Mouse (Mus musculus) spleen, postnatal 10 days (tissue): ENCODE results near the gene Parvb.

Experiments used
- DNase-seq, 2 experiments: peaks; one replicate each; pipeline ENCODE4 v3.0.0; 2021 to 2022; ENCODE audit warnings: low spot score in 2 of 2

The Parvb gene

DNA sequence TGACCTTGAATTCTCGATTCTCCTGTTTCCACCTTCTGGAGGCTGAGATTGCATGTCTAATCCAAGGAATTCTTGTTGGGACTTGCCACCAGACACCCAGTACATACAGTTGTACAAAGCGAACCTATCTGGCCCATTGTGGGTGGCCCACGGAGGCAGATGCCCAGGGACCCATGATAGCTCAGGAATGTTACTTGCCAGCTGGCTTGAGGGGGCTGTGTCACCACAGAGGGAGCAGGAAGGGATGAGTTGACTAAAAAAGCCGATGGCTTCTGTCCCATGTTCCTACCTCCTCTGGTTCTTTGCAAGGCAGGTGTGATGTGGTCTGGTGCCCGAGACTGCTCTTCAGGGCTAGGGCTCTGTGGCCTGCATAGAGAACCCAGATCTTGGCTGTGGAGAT is 59.3 kb downstream of the Parvb start:
- no peak for DNase-seq

DNA sequence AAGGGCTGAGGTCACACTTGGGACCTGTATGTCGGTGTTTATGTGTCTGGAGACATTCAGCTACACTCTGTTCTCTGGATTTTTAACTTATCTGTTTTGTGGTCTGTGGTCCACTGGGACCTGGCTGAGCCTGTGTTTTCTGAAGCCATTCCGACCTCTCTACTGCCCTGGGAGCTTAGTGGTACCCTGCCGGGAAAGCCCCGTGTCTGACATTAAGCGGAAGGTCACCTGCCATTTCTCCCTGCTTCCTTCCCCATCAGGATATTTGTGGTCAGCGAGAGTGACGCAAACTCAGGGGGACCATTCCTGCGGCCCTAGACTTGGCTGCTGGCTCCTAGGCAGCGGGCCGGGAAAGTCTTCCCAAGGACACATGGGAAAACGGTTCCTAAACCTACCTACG is 61.7 kb downstream of the Parvb start:
- DNase-seq: no peak

DNA sequence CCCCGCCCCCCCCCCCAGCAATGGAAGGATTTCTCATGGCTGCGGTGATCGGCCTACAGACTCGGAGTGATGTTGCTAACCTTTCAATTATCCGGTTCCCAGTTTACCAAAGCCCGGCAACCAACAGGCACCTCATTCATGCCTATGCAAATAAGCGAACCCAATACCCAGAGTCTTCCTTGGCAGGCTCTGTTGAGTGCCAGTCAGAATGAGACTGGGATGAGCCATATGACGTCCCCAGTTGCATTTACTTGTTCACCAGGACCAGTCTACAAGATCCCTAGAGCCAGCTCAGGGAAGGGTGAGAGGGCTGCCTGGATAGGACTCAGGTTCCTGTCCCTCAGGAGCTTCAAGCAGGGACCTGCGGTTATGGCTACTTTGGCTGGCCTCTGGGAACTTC is 62.5 kb downstream of the Parvb start:
- DNase-seq: no peak

DNA sequence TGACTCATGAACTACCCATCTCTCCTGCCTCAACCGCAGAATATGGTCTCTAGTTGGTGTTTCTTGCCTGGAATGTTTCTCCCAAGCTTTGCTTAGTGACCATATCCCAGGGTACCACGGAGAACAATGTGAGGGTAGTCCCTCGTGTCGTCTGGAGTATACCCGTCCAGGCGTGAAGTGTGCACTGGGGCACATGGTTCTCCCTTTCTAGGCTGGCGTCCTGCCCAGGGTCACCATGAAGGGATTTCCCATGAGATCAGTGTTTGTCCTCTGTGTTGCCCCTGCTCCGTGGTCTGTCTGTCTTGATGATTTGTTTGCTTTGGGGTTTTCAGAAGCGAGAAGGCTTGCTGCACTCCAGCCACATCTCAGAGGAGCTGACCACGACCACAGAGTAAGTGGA is 63.4 kb downstream of the Parvb start:
- DNase-seq: no peak

DNA sequence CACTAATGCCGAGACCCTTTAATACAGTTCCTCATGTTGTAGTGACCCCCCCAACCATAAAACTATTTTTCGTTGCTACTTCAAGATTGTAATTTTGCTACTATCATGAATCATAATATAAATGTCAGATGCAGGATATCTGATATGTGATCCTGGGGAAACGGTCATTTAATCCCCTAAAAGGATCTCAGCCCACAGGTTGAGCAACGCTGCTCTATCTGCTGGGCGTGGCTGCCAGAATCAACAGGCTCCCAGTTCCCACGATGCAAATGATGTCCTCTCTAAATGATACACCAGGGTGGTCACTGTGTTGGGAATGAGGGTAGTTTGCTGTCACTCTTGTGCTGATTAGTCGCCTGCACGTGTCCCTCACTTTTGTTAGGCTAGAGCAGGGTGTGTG is 65.6 kb downstream of the Parvb start:
- no peak for DNase-seq

DNA sequence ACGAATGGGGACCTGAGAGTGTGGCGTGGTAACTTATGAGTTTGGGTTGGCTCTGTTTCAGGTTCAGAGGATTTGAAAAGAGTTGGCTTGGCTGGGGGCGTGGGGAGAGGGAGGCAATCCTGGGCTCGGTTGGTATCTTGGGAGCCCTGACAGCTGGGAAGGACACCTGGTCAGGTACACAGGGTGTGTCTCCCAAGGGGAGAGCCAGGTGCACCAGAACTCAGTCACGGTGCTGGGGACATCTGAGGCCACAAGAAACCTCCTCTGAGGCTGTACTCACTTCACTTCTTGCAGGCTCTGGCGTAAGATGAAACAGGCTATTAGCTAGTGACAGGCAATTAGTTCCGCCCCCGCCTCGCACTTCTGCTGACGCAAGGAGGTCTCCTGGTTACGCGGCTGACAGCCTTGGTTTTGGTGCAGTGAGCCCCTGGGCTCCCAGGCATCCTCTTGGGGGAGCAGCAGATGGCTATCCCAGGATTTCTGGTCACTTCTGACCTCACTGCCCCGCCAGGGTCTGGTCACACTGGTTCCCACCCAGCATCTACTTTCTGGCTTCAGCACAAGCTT is 67.0 kb downstream of the Parvb start:
- DNase-seq: peak in 1 of 2 experiments; percentile 57

DNA sequence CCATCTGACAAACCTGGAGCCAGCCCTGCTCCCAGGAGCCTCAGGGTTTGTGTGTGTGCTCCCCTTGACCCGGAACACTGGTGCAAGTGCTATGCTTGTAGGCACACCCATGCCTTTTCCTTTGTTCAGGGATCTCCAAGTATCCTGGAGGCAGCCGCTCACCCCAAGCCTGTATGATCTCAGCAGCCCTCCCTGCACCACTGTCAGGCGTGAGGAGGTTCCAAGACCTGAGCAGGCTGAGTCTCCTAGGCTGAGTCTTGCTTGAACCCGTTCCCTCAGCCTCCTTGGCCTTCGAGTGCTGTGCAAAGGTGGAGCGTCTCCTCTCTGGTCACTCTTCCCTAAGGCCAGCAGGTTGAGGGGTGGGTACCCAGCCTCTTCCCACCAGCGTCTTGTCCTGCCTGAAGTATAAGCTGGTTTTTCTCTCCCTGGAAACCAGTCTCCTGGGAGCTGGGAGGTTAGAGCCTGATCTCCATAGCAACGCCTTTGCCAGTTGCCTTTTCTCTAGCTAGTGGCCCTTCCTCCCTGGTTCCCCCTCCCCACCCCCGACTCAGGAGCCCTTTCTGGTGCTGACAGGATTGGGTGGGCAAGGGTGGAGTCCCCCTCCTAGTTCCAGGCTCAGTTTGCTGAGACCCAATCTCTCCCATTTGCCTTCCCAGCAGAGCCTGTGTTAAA is 68.0 kb downstream of the Parvb start:
- DNase-seq: no peak

DNA sequence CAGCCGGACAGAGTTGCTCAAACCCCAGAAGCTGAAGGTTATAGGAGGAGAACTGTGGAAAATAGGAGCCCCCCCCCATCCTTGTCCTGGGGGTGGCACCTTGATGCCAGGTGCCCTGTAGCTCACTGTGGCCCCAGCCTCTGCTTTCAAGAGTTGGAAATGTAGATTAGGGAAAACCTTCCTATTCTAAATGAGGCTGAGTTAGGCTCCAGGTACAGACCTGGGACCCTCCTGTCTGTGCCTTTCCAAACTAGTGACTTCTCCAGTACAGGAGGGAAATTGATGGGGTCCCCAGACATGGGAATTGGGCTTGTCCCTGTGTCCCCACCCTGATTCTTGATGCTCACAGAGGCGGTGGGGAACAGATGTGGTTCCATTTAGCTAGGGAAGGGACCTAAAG is 68.7 kb downstream of the Parvb start:
- DNase-seq: no peak

DNA sequence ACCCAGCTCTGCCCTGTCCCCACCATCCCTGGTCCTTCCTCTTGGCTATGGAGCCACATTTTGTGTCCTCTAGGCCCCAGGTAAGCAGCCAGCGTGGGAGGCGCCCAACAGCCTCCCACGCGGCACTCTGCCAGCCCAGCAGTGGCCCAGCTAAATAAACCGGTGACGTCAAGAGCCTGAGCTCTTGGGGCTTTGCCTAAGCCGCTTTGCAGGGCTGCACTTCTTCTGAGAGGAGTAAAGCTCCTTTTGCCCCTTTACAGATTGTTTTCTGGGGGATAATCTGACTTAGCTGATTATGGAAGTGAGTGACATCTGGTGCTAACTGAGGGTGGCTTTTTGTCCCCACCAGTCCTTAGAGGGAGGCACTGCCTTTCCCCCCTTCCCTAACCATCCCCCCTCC is 69.2 kb downstream of the Parvb start:
- no peak for DNase-seq

DNA sequence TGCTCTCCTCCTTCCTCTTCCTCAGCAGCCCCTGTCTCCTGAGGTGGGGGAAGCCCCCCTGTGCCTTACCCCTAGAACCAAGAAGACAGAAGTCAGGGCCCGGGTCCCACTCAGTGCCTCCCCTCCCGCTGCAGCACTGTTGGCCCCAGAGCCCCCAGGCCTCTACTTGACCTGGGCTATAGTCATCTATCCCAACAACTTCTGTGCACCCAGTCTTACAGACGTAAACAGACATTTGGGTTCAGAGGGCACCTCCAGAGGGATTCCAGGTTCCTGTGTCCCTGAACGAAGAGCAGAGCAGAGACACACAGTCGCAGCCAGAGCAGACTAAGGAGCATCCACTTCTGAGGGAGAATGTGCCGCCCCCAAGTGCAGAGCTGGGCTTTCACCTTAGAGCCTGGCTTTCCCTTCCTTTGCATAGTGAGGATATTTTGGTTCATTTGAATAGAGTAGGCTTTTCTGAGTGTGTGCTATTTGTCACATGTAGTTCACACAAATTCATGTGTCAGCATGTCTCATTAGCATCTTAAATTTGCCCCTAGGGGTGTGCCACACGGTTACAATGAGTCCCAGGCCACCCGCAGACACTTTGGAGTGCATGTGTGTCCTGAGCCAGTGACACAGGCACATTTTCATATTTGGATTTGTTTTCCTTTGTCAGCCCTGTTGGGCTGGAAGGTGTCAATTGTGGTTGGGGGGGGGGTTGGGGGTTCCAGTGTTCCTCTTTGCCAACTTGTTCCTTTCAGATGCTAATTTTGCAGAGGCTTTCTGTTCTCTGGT is 70.0 kb downstream of the Parvb start:
- no peak for DNase-seq

DNA sequence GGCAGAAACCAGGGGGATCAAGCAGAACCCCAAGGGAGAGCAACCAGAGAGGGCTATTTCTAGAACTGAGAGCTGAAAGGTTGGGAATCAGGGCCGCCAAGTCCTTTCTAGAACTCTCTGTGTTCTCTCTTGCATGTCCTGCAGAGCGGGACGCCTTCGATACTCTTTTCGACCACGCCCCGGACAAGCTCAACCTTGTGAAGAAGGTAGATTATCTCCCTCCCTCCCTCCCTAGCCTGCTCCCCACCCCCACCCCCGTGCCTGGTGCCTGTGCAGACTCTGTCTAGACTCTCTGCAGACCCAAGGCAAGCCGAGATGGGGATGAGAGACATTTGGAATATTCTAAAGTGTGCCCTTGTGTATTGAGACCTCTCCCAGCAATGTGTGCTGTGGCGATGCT is 71.4 kb downstream of the Parvb start:
- no peak for DNase-seq

DNA sequence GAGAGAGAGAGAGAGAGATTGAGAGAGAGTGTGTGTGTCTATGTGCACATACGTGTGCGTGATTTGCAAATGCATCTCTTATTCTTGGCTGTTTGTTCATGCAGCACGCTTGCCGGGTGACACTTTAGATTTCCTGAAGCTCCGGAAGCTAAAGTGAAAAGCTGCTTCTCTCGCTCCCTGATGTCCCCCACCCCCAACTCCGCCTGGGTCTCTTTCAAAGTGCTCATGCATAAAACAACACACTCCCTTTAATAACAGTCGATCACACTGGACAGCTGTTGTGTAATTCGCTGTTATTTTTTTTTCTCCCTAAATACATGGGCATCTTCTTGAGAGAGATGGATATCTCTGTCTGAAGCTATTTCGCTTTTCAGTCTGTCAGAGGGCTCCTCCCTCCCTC is 73.5 kb downstream of the Parvb start:
- DNase-seq: no peak

DNA sequence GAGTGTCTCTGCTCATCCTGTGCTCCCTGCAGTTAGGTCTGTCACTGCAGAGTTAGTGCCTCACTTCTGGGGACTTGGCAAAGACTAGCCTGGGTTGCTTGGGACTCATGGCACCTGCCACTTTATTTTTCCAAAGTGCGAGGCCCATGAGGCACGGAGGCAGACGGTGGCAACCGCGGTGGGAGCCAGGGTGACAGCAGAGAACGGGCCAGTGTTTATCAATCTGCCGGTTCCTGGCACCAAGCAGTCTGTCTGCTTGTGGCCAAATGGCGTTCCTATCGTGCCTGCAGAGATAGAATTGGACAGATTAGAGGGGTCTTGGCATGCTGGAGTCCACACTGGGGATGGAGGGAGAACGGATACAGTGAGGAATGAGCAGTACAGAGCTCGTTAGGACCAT is 78.4 kb downstream of the Parvb start:
- DNase-seq: no peak

DNA sequence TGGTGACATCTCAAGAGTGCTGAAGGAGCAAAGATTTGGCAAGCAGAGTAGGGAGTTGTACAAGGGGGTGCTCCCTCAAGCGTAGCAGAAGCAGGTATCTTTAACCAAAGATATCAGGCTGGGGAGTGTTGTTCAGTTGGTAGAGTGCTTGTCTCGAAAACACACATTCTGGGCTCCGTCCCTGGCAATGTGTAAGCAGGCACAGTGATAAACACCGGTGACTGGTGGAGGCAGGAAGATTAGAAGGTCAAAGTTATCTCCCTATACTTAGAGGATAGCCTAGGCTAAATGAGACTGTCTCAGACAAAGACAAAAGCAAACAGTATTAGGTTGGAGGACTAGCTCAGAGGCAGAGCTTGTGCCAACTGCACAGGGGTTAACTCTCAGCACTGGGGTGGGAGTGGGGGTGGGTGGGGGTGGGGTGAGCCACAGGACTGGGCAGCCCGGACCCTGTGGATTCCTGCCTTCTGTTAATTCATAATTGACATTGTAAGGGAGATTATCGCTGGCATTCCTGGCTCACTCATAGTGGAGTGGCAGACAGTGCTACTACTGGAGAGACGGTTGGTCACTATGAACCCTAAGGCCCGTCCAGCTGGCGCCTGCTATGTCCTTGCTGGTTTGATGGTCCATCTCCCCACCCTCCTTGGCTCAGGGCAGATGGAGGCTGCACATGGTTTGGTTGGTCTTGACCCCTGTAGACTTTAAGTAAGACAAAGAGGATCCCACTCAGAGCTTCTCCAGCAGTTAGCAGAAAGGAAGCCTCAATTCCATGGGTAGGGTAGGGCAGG is 79.6 kb downstream of the Parvb start:
- DNase-seq: no peak

DNA sequence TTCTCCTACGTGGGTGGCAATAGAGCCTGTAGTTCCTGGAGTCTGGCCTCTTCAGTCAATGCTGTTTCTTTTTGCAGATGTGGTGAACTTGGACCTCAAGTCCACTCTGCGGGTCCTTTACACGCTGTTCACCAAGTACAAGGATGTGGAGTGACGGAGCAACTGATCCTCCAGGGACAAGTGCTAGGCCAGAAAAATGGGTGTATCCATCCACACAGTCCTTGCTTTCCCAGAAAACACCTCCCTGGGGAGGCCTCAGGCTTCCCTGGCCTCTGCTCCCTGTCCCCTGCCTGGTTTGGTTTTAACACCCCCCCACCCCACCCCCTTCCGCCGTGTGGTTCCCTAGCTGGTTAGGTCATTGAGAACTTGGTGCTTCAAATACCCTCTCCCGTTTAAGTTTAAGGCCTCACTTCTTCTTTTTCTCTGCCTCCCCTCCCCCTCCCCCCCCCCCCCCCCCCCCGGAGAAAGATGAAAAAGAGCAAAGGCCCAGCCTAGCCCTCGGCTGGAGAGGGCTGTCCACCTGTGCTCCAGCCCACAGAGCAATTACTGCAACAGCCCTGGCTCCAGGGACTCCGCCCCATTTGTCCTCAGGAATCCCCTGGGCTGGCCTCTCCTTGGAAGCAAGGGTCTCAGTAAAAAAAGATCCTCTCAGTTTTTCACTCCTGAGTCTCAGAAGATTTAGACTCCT is 81.2 kb downstream of the Parvb start:
- DNase-seq: no peak

DNA sequence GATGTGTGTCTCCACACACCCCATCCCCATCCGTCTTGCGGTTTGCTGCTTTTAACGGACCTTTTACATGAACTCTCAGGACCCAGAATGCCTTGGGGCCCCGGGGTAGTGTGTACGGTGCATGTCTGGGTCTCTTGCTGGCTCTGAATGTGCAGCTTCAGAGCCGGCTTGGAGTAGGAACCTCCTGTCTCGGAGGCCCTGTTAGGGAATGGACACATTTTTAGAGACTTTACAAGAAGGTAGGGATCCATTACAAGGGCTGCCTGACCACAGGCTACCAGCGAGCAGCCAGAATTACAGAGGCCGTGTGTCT is 81.7 kb downstream of the Parvb start:
- peak; percentile 41 to 65 for DNase-seq

DNA sequence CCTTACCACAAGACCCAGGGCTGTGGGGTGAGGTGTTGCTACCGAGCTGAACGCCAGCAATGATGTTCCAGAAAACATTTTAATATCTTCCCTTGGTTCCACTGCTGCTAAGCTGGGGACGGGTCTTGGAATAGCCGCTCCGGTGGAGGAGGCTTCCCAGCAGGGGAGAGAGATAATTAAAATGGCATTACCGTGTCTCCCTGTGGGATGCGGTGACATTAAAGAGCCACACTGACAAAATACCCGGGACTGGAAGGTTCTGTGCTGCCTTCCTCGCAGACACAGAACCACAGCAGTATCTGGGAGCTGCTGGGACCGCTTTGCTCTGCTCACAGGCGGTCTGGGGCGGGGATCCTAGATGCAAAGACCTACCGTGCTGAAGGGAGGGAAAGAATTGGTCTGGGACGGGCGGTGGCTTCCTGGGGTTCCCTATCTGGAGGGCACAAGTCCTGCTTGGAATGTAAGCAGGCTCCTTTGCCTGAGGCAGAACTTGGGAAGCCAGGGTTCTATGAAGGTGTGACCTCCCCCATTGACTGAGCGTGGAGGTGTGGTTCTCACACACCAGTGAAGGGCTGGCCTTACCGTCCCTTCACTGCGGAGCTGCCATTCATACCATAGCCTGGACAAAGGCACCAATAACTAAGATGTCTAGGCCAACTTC is 82.7 kb downstream of the Parvb start:
- DNase-seq: no peak

DNA sequence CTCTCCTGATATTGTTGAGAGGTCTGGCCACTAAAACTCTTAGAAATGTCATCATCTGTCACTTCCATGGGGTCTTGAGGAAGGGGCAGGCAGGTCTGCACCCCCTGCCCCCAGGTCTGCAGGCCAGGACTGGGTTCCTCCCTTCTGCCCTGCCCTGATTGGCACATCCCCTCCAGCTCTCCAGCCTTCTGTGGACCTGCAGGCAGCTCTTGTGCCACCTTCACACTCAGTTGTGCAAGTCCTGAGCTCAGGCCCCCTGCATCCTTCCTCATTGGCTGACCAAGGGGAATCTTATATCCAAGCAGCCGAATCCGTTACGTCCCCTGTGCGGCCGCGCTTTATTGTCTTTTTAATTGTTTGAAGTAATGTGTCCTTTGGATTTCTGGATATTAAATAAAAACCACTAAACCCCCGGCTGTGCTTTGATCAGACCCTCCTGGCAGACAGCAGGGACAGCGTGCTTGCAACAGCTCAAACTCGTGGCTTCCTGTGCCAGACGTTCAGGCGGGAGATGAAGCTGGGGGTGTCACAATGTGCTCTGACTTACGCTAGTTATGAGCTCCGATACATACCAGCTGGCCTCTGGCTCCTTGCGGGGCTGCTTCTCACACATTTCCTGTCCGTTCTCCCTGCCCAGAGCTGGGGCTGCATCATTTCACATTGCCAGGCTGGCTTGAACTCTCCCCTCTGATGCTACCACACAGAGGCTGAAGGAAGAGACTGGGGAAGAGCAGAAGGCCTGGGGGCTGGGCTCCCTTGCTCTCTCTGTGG is 83.6 kb downstream of the Parvb start:
- DNase-seq: peak in 1 of 2 experiments; percentile 43

DNA sequence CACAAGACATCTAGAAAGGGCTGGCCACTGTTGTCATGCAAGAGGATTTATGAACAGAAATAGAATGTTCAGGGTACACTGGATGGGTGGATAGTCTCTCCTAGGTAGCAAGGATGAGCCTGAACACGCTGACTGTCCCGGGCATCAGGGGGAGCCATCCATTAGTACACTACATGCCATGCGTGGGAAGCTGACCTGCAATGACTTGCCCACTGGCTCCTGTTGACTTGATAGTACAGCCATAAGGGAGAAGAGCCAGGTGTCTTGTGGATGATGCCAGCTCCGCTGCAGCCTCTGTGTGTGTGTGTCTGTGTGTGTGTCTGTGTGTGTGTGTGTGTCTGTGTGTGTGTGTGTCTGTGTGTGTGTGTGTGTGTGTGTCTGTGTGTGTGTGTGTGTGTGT is 87.5 kb downstream of the Parvb start:
- DNase-seq: no peak

DNA sequence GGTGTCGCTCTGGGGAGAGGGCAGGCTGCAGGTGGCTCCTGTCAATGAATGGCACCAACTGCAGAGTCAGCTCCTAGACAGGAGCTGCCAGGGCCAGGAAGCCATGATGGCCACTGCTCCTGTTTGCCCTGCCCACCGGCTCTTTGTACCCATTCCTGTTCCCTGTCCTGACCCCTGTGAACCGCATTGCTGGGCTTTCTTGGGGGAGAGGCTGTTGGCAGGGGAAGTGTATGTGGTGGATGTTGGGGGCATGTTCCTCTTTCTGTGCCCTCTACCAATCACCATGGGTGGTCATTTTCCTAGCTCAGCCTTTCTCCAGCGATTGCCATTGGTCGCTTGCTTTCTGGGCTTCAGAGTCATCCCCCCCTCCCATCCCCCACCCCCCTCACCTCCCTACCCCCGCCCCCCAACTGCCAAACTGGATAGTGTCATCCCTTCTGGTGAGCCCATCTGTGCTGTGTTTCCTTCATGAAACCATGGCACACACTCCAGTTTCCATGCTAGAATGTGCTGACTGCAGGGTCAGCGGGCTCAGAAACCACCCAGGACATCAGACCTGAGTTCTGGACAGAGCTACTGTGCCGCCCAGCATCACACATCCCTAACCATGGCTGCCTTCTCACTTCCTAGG is 89.8 kb downstream of the Parvb start:
- no peak for DNase-seq
